Mouse (Mus musculus) intestine, postnatal 0 days (tissue): ENCODE results near the gene Spp2. TPM values are rescaled to one million over a fixed set of nuclear protein-coding genes. Genes with fewer than 3 reads are reported as not detected.

ENCODE experiments used
- ATAC-seq: fragments of 200-750 bp; cut with Nextera tagmentation; 2 replicates; pipeline ENCODE4 v1.8.0; 2017; ENCODE audit warnings: mild to moderate bottlenecking, moderate TSS enrichment, moderate library complexity
- H3K27ac ChIP-seq: fragments of 300-500 bp; sonication (generic); 2 replicates; pipeline ENCODE4 v1.5.1; 2014; ENCODE audit warnings: mild to moderate bottlenecking, low read depth, low read length, moderate library complexity
- H3K27me3 ChIP-seq: fragments of 300-500 bp; sonication (generic); replicated peaks from 2 replicates; pipeline ENCODE4 v1.6.1; 2014; ENCODE audit warnings: low read length, mixed read lengths; ENCODE audit not compliant: control insufficient read depth, insufficient read depth
- H3K36me3 ChIP-seq: fragments of 300-500 bp; sonication (generic); 2 replicates; pipeline ENCODE4 v1.6.1; 2014; ENCODE audit warnings: mild to moderate bottlenecking, moderate library complexity; ENCODE audit not compliant: control insufficient read depth, insufficient read depth
- H3K4me1 ChIP-seq: fragments of 300-500 bp; sonication (generic); replicated peaks from 2 replicates; pipeline ENCODE4 v1.6.1; 2014; ENCODE audit warnings: antibody characterized with exemption, low read length, mixed read lengths; ENCODE audit not compliant: control insufficient read depth, insufficient read depth
- H3K4me2 ChIP-seq: fragments of 300-500 bp; sonication (generic); replicated peaks from 2 replicates; pipeline ENCODE4 v1.6.1; 2014; ENCODE audit warnings: low read depth, mild to moderate bottlenecking, moderate library complexity
- H3K4me3 ChIP-seq: fragments of 300-500 bp; sonication (generic); 2 replicates; pipeline ENCODE4 v1.5.1; 2014; ENCODE audit warnings: low read depth, low read length
- H3K9ac ChIP-seq: fragments of 300-500 bp; sonication (generic); 2 replicates; pipeline ENCODE4 v1.6.1; 2014; ENCODE audit warnings: mild to moderate bottlenecking, low read depth, low read length
- H3K9me3 ChIP-seq: fragments of 300-500 bp; sonication (generic); 2 replicates; pipeline ENCODE4 v1.6.1; 2016; ENCODE audit warnings: mixed run types; ENCODE audit not compliant: control insufficient read depth
- CTCF ChIP-seq: sonication (generic); IDR thresholded peaks from 2 replicates; pipeline ENCODE4 v1.5.1; 2016; ENCODE audit warnings: low read depth, mild to moderate bottlenecking, control low read depth, antibody characterized with exemption, moderate library complexity
- WGBS: fragments of 180-500 bp; shearing (Covaris S2); extraction: QIAGEN DNeasy Blood & Tissue Kit; methylation state at CpG from one replicate; pipeline ENCODE4 v1.1.7; 2014; 5-methylcytosine and 5-hydroxymethylcytosine counted together
- polyA plus RNA-seq: library from polyadenylated mRNA; unstranded; fragments of >200 nt; fragmentation: Nextera tagmentation; extraction: Ambion mirVana; gene quantifications from 2 replicates; pipeline ENCODE4 v1.2.1, GENCODE M21; 2015

Spp2 gene
- polyA plus RNA-seq, 1 experiment from 2014 or later: 121 TPM

DNA sequence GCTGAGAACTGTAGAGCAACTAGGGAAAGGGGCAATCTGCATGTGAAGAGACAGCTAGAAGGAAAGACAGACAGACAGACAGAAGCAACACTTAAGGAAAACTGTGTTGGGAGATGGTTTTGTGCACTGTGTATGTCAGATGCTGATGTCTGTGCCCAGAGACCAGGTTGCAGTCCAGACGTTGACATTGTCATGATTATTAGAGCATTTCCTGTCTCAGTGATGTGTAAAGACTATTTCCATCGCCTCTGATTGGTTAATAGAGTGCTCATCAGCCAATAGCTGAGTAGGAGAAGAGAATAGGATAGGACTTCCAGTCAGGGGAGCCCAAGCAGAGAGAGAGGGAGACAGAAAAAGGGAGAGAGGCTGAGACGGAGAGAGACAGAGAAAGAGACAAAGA, 25.8 kb downstream of the Spp2 start:
- no peak for TF ChIP-seq CTCF
- no peaks in the 10 kb centered on the region for H3K4me1 ChIP-seq
- no peaks in the 10 kb centered on the region for H3K27me3 ChIP-seq
- ATAC-seq: no peak
- no peak overlapping the region for H3K4me2 ChIP-seq
- H3K36me3 ChIP-seq: no peaks in the 10 kb centered on the region
- no peaks in the 10 kb centered on the region for H3K9me3 ChIP-seq
- H3K27ac ChIP-seq: no peak overlapping the region
- H3K9ac ChIP-seq: no peak overlapping the region
- no peak overlapping the region for H3K4me3 ChIP-seq
- WGBS: 41% methylated on average over 3 of the region's 3 CpGs

DNA sequence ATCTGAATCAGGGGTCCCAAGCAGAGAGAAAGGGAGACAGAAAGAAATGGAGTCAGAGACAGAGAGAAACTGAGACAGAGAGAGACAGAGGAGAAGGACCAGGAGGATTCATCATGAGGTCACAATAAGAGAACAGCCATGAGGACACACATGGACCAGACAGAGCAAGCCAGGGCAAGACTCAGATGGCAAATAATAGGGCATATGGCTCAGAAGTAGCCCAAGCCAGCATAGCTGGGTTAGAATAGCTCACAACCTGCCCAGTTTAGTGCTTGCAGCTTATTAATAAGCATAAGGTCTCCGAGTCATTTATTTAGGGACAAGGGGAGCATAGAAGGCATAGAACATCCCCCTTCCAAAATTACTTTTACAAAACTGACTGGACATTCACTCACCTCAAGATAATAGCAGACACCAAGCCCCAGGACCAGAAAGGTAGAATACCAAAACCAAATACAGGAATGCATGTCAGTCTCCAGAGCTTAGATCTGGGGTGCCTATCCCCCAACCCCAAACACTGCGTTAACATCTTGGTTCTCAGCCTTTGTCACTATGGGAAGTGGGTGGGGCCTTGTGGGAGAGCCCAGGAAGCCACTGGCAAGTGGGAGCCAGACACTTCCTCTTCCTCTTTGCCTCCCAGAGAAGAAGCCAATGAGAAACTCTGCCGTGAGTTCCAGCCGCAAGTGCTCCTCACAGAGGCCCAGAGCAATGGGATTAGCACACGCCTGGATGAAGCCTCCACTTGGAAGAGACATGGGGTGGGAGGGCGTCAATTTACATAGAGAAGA, 26.5 kb downstream of the Spp2 start:
- Histone ChIP-seq H3K9ac (no peak overlapping the region), H3K4me2 (no peak overlapping the region), H3K27ac (no peak overlapping the region), H3K9me3 (no peaks in the 10 kb centered on the region), H3K4me1 (no peaks in the 10 kb centered on the region), H3K36me3 (no peaks in the 10 kb centered on the region), H3K4me3 (no peak overlapping the region), H3K27me3 (no peaks in the 10 kb centered on the region)
- no peak for TF ChIP-seq CTCF
- no peak for ATAC-seq
- 70% methylated on average over 6 of the region's 6 CpGs for WGBS

DNA sequence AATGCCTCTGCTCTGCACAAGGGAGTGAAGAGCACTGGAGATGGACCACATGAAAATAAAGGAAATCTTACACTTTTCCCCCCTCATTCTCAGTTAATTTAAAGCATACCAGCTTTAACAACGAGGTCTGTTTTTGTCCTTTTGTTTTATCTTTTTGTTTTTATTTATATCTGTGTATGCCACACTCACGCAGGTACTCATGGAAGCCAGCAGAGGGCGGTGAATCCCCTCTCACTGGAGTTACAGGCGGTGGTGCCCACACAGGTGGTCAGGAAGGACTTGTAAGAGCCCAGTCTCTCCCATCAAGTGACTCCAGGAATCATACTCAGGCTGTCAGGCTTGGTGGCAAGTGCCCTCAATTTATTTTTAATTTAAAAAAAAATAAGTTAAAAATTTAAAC, 27.3 kb downstream of the Spp2 start:
- H3K27me3 ChIP-seq: no peaks in the 10 kb centered on the region
- no peak for ATAC-seq
- H3K9ac ChIP-seq: no peak overlapping the region
- no peak overlapping the region for H3K4me2 ChIP-seq
- WGBS: 70% methylated on average over 4 of the region's 4 CpGs
- no peaks in the 10 kb centered on the region for H3K36me3 ChIP-seq
- peak; percentile 34; the same call in 1 of the 2 replicates for TF ChIP-seq CTCF
- no peaks in the 10 kb centered on the region for H3K9me3 ChIP-seq
- no peaks in the 10 kb centered on the region for H3K4me1 ChIP-seq
- no peak overlapping the region for H3K4me3 ChIP-seq
- H3K27ac ChIP-seq: no peak overlapping the region

- WGBS: 48% methylated on average over 9 of the region's 9 CpGs
- 0 out of 2 replicates have a peak, but pooled peaks have one; percentile 10 for ATAC-seq
Measured at GRCm38 (mm10) chr1:88437206-88438126, 30.7 kb downstream of the Spp2 start.

DNA sequence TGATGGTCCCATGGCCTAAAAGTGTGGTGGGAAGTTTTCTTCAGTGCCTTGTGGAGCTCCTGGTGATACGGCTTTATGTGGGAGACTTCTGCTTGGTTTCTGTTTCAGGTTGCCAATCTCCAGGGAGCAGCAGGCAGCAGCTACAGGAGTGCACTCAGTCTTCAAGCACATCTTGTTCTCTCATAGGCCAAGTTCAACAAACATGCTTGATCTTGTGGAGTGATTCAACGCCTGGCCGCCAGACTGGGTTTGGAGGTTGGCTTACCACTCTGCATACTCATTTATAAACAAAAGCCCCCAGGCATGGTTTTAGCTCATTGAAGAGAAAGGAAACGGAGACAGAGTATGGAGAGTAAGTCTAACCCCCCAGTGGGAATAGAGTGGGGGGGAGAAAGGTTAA, 36.6 kb downstream of the Spp2 start:
- 62% methylated on average over 4 of the region's 4 CpGs for WGBS

More at GRCm38 (mm10) chr1:88437206-88438126, 30.7 kb downstream of the Spp2 start:
- Histone ChIP-seq H3K9ac (no peak overlapping the region), H3K27me3 (no peaks in the 10 kb centered on the region), H3K4me2 (no peak overlapping the region), H3K4me1 (no peaks in the 10 kb centered on the region), H3K9me3 (no peaks in the 10 kb centered on the region), H3K4me3 (no peak overlapping the region), H3K27ac (no peak overlapping the region), H3K36me3 (no peaks in the 10 kb centered on the region)
- no peak for TF ChIP-seq CTCF

GRCm38 (mm10) chr1:88445400-88445799, 38.6 kb downstream of the Spp2 start:
- 75% methylated on average over 4 of the region's 4 CpGs for WGBS
- no peak overlapping the region for H3K27ac ChIP-seq
- TF ChIP-seq CTCF: peak; percentile 68
- no peaks in the 10 kb centered on the region for H3K27me3 ChIP-seq
- no peak overlapping the region for H3K4me3 ChIP-seq
- no peak overlapping the region for H3K4me2 ChIP-seq
- ATAC-seq: no peak
- no peak overlapping the region for H3K9ac ChIP-seq
- H3K36me3 ChIP-seq: no peaks in the 10 kb centered on the region
- no peaks in the 10 kb centered on the region for H3K9me3 ChIP-seq
- no peaks in the 10 kb centered on the region for H3K4me1 ChIP-seq

More for the DNA sequence above, 36.6 kb downstream of the Spp2 start:
- H3K4me1 ChIP-seq: no peaks in the 10 kb centered on the region
- no peaks in the 10 kb centered on the region for H3K27me3 ChIP-seq
- no peak overlapping the region for H3K4me2 ChIP-seq
- H3K36me3 ChIP-seq: no peaks in the 10 kb centered on the region
- TF ChIP-seq CTCF: no peak
- no peak overlapping the region for H3K9ac ChIP-seq
- no peaks in the 10 kb centered on the region for H3K9me3 ChIP-seq
- H3K4me3 ChIP-seq: no peak overlapping the region
- no peak for ATAC-seq
- H3K27ac ChIP-seq: no peak overlapping the region
